Comparison of ENCODE assay signal across 10 mouse cellular contexts in the genomic region with DNA sequence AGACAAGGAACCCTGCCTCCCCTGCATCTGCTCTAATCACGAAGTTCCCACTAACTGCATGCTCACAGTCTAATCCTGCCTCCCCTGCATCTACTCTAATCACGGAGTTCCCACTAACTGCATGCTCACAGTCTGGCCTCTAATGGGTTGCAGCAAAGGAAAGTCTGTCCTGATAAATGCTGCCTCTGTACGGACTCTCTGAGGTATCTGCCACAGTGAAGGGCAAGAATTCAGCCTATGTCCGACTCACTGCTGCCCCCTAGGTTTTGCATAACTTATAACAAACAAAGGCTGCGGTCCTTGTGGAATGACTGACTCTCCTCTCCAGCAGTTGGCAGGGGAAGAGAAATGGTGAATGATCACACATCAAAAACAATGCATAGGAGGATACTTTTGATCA. TPM values are rescaled to one million over a fixed set of nuclear protein-coding genes. Genes with fewer than 3 reads are reported as not detected.
DNase-seq lines count a peak whose midpoint lies in the region; TF ChIP-seq lines count a peak whose summit lies in the region.
"Had no signal": no experiment of that assay in that cellular context is flagged by ENCODE, and none has a peak within 500 bp of the region (broad histone marks: within the 10 kb centered on the region; RNA-seq: fewer than 3 reads in every experiment).

No protein-coding gene starts in this region.

- H3K79me2 ChIP-seq in heart, adult 2 months (replicated peaks; ENCODE audit: control insufficient read depth, insufficient read depth, low read length) = no peaks in the 10 kb centered on the region

- no peak overlapping the region for H3K27ac ChIP-seq in heart, adult 2 months
- H3K27ac ChIP-seq: embryonic facial prominence, embryonic 13.5 days had no signal

- no peak overlapping the region for H3K4me3 ChIP-seq in heart, adult 2 months
- H3K4me3 ChIP-seq: embryonic facial prominence, embryonic 13.5 days; megakaryocyte, embryonic 14.5 days had no signal

- intact Hi-C loops in heart, adult 2 months (cut with DNase I) = no loop called here

- peak; percentile 71 for TF ChIP-seq CTCF in heart, adult 2 months (IDR thresholded peaks at IDR 0.05)

- no peaks in the 10 kb centered on the region for H3K4me1 ChIP-seq in heart, adult 2 months (ENCODE audit: control insufficient read depth, insufficient read depth, low read length)
- H3K4me1 ChIP-seq: embryonic facial prominence, embryonic 13.5 days had no signal

- TF ChIP-seq POLR2A in heart, adult 2 months (IDR thresholded peaks at IDR 0.05; ENCODE audit: insufficient read depth, low read depth, low read length) = no peak

- no peaks in the 10 kb centered on the region for H3K36me3 ChIP-seq in heart, adult 2 months (ENCODE audit: control insufficient read depth, insufficient read depth, low read length)

- WGBS in heart, adult 2 months = 21% methylated on average over 5 of the region's 5 CpGs

- no peaks in the 10 kb centered on the region for H3K27me3 ChIP-seq in heart, adult 2 months (ENCODE audit: control insufficient read depth, insufficient read depth, low read length)
- H3K27me3 ChIP-seq: embryonic facial prominence, embryonic 13.5 days; megakaryocyte, embryonic 14.5 days had no signal

- no peak for DNase-seq in heart, adult 2 months
- DNase-seq in heart, adult 9 months (ENCODE audit: low spot score in 2 of 2) = no peak
- DNase-seq in thymus, postnatal 14 days = peak; percentile 39
- no peak for DNase-seq in thymus, adult 18-20 months
- DNase-seq in embryo, embryonic 9.5 days (ENCODE audit: extremely low spot score) = peak; percentile 66
- peak; percentile 47 for DNase-seq in kidney, postnatal 10 days
- DNase-seq in retina, postnatal 1 day = peak; percentile 91
- DNase-seq in gastrocnemius, adult 8-10 months (ENCODE audit: low spot score in 2 of 2) = no peak

- TF ChIP-seq EP300 in heart, adult 2 months (IDR thresholded peaks at IDR 0.05; ENCODE audit: insufficient read depth, low read depth, low read length) = no peak

- no peak overlapping the region for H3K9ac ChIP-seq in heart, adult 2 months (ENCODE audit: low read depth, low read length)
- H3K9ac ChIP-seq: embryonic facial prominence, embryonic 13.5 days had no signal

RNA-seq across cellular contexts. Expression of a gene that starts 37.1 kb away (rescaled TPM):
- 100 to 1,000 TPM; 800 to 921 TPM for total RNA-seq in heart, adult 2 months (2021)
- 521 and 828 TPM in 2 replicates for polyA plus RNA-seq in heart, adult 2 months (2012; rRNA removed)
- 1,000 to 10,000 TPM; 2,927 to 3,255 (median 3,175) TPM for total RNA-seq in gastrocnemius, adult 8-10 months (2022)

RNA-seq across cellular contexts. Expression of a gene that starts 38.3 kb away (rescaled TPM):
- total RNA-seq in heart, adult 2 months (2021) = 1 to 10 TPM; 9.8 to 10.0 TPM
- 5.3 and 10.1 TPM in 2 replicates for polyA plus RNA-seq in heart, adult 2 months (2012; rRNA removed)
- 1 to 10 TPM; 7.2 to 10.0 (median 8.5) TPM for total RNA-seq in gastrocnemius, adult 8-10 months (2022)

RNA-seq across cellular contexts. Expression of a gene that starts 50.8 kb away (rescaled TPM):
- total RNA-seq in heart, adult 2 months (2021) = under 1 TPM; 0.27 to 0.37 TPM
- 0.12 and 0.61 TPM in 2 replicates for polyA plus RNA-seq in heart, adult 2 months (2012; rRNA removed)
- under 1 TPM; 0.19 to 0.51 (median 0.38) TPM for total RNA-seq in gastrocnemius, adult 8-10 months (2022)

Comparison
In these comparisons a context has a peak if more than half of its experiments do, and no peak if none do; other contexts are left out.
1. DNase-seq: peak in thymus, postnatal 14 days (single experiment), embryo, embryonic 9.5 days (single experiment), kidney, postnatal 10 days (single experiment) and retina, postnatal 1 day (single experiment); none in heart, adult 2 months (0 of 2), heart, adult 9 months (0 of 2), thymus, adult 18-20 months (0 of 2) and gastrocnemius, adult 8-10 months (0 of 2).